Mouse (Mus musculus): Measurements from ENCODE around the gene Ugt1a6b. TPM values are rescaled to one million over a fixed set of nuclear protein-coding genes. Genes with fewer than 3 reads are reported as not detected.
A peak's percentile ranks its signal among the peaks of the same experiment; 100 is the strongest.
"Not testable (repeated sequence)": the region's sequence is repeated elsewhere in the genome, so short reads cannot be mapped to it uniquely, and the experiment has no call there.

Ugt1a6b gene
- 10 to 100 TPM in 1 of 2 experiments, 1 to 10 TPM in 1; 7.3 to 13.6 TPM for total RNA-seq (2021)
- long read RNA-seq, experiment 1: 0 reads
- long read RNA-seq, experiment 2, partial matches to known transcripts: 2 of 2 reads
- long read RNA-seq, experiment 2, other reads (novel, unspliced or antisense): 0 of 2 reads

DNA sequence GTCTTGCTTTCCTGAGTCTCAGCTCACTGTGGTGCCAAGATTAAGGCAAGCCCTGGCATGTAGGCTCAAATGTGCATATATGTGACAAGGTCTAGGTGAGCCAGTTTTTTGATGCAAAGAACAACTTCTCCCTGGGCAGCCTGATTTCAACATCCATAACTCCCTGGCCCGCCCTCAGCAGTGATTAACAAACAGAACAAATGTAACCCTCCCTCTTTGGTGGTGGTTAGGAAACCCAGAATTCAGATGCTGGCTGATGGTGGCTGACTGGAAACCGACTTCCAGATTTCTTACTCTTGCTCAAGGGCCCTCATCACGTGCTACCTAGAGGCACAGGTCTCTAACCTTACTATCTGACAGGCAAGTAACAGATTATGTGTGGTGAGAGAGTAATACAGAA lies at the start of gene Ugt1a6b:
Gene Ugt1a6b, plus strand, starts transcription at position 234 of the 400 bp plus-strand sequence.
- DNase-seq: peak; percentile 15

DNA sequence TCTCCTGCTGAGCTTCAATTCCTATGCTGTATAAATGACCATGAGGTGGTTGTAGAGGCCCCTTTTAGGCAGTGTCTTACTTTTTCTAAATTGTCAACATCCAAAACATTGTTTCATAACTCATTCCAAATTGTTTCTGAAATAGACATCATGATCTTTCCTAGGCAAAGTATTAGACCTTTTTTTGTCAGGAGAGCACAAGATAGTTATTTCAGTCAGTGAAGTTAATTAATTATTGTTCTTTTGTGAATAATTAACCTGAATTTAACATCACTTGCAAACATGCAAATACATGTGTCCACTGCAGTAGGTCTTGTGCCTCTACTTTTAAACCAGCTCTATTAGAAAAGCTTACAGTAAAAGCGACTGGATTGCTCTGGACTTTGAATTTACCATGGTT lies 48.0 kb upstream of the Ugt1a6b start, which contains the start of gene Ugt1a10:
Gene Ugt1a10, plus strand, starts transcription at position 301 of the 400 bp plus-strand sequence.
- no peak for DNase-seq

DNA sequence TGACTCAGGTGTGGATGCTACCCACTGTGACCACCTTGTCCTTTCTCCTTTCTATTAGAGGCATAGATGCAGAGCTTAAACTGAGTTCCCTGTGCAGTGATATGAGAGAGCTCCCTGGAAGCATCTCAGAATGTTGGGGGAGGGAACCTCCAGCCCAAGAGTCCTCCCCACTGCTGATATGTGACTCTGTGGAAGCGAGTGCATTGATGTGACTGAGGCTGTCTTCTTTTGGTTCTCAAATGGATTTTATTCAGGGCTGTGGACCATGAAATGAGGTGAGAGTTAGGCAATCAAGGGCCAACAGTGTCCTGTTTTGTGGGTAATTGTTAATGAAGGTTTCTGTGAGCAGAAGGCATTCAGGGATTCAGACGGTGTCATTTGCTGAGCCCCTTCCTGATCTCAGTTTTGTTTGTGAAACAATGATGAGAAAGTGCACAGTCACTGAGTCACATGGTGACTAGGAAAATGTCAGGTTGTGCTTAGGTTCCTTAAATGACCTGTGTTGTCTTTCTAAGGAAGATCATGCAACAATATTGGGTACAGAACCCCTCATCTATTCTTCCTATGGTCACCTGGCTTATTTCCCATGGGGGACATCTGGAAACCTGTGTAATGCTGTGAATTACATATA lies 36.5 kb upstream of the Ugt1a6b start:
- not testable (repeated sequence) for DNase-seq

DNA sequence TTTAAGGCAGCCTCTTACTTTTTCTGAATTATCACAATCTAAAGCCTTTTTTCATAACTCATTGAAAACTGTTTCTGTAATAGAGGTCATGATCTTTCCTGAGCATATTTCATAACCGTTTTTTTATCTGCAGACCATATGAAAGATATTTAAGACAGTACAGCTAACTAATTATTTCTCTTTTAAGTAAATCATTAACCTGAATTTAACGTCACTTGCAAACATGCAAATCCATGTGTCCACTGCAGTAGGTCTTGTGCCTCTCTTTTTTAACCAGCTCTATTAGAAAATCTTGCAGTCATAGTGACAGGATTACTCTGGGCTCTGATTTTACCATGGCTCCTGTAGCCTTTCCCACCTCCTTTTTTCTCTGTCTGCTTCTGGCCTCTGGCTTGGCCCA lies 32.6 kb upstream of the Ugt1a6b start, which contains the start of gene Ugt1a9:
Gene Ugt1a9, plus strand, starts transcription at position 306 of the 400 bp plus-strand sequence.
- no peak for DNase-seq

DNA sequence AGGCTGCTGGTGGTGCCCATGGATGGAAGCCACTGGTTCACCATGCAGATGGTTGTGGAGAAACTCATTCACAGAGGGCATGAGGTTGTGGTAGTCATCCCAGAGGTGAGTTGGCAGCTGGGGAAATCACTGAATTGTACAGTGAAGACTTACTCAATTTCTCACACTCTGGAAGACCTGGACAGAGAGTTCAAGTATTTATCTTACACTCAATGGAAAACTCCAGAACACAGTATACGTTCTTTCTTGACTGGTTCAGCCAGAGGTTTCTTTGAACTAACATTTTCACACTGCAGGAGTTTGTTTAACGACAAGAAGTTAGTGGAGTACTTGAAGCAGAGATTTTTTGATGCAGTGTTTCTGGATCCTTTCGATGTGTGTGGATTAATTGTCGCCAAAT lies 32.1 kb upstream of the Ugt1a6b start:
- no peak for DNase-seq

DNA sequence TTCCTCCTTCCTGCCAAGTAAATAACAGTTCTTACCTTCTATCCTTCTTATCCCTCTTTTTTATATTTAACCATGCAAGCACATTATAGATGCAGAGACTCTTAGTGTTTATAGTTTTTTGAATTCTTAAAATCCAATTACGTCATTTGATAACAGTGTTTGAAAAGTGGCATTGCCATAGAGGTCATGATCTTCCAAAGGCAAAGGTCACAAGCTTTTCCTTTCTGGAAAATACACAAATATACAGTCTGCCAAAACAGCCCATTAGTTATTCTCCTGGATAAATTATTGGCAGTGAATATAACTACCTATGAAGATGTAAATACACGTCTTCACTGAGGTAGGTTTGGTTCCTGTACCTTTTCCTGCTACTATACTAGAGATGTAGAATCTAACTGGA lies 28.6 kb upstream of the Ugt1a6b start:
- DNase-seq: no peak

DNA sequence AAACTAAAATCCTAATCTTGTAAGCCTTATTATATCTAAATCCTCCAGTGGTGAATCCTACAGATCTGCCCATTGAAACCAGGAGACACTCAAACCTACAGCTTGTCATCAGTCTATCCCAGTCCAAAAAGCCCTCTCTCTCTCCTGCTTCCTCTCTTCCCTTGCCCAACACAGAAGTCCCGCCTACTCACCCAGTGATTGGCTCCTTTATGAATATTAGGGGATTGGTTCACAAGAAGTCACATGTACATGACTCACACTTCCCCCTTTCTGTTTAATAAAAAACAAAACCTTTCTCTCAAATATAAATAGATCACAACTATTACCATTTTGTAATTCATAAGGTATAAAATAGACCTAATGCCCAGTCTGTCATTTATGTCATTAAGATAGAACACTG lies 25.9 kb upstream of the Ugt1a6b start:
- DNase-seq: no peak

DNA sequence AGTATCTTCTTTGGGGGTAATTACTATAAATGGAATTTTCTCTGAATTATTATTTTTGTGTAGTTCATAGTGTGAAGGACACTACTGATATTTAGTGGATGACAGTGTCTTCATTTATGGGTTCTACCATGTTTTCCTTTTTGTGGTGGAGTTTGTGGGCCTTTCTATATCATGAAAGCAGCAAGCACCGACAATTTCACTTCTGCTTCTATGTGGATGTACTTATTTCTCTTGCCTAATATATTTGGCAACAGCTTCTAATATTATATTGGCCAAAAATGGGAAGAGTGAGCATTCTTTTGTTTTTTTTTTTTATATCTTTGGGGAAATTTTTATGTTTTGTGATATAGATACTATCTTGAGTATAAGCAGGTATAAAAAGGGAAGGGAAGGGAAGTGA lies 21.4 kb upstream of the Ugt1a6b start:
- DNase-seq: no peak

DNA sequence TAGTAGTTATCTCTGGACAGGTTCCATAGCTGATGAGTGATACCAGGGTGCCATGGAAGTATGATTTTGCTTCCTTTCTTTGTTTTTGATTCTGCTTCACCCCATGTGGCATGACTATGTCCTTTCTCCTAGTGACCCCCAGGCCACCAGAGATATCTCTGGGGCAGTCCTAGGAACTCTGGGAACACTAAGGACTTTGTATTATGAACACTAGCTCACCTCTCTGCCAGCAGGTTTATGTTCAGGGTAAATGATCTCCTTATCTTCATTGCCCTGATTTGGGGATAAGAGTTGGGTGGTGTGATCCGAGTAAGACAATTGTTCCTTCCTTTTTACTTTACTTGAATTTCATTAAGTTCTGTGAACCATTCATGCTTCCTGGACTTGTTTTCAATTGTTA lies 16.9 kb upstream of the Ugt1a6b start:
- no peak for DNase-seq

DNA sequence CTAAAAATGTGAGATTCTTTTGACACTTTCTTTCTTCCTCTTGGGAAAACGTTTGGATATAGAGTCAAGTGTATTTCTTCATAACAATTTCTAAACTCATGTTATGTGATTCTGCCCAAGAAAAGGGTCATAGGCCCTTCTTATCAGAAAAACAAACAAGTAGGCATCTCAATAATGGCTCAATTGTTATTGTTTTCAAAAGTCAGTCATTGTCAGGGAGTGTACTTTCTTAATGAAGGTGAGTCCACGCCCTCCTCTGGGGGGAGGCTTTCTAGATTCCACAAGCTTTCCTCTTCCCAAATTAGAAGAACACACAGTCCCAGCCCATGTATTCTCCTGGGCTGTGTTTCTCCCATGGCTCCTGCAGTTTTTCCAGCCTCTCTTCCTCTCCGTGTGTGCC lies 15.5 kb upstream of the Ugt1a6b start, which contains the start of gene Ugt1a8:
Gene Ugt1a8, plus strand, starts transcription at position 301 of the 400 bp plus-strand sequence.
- no peak for DNase-seq

DNA sequence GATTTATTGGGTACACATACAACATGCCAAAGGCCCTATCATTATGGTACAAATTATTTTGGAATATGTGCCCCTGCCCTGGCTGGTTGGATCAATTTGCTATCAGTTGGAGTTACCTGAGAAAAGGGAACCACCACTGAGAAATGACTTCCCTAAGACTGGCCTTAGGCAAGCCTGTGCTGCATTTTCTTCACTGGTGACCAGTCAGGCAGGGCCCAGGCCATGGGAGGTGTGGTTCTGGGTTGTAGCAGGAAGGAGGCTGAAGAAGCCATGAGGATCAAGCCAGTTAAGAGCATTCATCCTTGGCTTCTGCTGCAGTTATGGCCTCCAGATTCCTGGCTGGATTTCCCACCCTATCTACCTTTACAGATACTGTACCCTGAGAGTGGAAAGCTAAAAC lies 10.7 kb upstream of the Ugt1a6b start:
- DNase-seq: no peak

DNA sequence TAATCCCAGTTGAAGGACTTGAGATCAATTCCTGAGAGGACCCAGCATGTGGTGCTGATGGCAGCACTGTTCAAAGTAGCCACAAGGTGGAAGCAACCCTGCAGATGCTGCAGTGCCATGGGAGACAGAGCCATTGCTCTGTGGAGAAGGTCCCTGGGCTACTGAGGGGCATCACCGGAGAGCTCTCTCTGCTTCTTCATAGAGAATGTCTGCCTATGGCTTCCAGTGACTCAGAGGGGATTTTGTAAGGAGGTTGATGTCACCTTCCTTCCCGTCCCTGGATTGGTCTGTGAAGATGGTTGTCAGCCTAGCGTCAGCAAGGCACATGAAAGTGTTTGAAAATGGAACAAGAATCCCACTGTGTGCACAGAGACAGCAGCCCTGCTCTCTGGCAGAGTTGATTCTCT lies 8.8 kb upstream of the Ugt1a6b start:
- DNase-seq: not testable (repeated sequence)

DNA sequence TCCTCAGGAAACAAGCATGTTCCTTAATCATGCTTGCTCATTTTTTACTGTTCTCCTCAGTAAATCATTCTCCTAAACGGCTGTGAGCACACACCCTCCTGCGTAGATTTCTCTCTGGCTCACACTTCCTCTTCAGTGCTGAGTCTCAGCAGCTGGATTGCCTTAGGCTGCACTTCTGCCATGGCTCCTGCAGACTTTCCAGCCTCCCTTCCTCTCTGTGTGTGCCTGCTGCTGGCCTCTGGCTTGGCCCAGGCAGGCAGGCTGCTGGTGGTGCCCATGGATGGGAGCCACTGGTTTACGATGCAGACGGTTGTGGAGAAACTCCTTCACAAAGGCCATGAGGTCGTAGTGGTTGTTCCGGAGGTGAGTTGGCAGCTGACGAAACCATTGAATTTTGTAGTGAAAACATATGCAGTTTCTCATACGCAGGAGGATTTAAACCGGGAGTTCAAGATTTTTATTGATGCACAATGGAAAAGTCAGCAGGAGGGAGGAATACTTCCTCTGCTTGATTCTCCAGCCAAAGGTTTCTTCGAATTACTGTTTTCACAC lies 8.0 kb upstream of the Ugt1a6b start, which contains the start of gene Ugt1a7c:
Gene Ugt1a7c, plus strand, starts transcription at position 122 of the 552 bp plus-strand sequence.
- peak; percentile 19 for DNase-seq

DNA sequence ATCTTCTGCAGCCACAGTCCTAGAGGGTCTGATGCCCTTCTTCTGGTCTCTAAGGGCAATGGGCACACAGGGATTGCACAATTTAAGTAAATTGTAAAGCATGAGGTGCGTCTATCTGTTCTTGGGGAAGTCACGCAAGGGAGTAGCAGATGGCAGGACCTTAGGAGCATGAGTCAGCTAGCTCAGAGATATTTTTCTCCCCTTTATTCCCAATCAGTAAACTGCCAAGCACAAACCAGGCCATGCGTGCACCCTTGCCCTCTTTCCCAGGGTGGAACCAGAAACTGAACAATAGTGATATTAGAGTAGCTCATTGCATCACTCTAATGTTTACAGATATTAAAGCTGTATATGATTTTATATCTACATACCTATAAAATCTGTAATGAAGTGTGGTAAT lies 4.5 kb upstream of the Ugt1a6b start:
- peak; percentile 7 for DNase-seq

DNA sequence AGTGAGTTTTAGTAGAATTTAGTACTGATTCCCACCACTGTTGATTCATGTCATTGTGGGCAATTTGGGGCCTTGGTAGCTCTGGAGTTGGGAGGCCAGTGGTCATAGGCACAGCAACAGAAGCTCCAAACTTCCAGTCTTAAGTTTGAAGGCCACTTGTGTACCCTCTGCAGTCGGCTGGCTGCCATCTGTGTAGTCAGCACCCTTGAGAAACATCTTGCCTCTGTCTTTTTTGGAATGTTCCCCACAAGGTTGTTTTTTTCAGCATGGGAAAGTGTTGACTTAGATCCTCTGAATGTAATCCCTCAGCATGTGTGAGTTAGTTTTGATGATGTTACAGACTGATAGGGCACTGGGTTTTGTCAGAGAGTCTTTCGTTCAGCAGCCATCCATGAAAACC lies 3.4 kb upstream of the Ugt1a6b start:
- peak; percentile 53 for DNase-seq

DNA sequence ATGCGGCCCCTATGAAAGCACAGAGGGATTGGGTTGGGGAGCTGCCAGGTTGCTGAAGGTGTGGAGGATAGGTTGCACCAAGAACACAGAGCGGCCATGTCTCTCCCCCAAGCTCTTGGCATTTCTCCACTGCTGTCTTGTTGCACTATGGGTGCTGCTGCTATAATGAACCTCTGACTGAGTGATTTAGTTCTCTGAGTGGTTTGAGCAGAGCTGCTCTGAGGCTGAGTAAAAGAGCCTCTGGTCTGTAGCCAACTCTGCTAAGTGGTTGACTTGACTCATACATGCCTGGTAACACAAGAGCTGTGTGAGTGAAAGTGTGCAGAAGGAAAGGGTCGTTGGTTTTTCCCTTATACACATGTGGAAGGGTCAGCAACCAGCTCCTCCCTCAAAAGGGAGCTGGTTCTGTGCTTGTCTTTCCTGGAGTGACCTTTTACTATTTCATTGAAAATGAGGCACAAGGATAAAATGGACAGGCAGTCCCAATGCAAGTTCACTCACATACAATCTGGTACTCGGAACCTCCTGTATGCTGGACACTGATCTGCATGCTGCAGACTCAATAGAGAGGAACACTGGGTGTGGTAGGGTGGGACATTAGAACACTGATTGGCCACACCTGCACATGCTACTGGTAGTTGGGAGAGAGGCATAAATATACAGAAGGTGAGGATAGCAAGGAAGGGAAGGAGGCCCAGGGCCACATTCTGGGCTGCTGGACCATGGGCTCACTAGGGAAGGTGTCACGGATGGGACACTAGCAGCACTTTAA lies 831 bp downstream of the Ugt1a6b start:
- DNase-seq: peak; percentile 8

DNA sequence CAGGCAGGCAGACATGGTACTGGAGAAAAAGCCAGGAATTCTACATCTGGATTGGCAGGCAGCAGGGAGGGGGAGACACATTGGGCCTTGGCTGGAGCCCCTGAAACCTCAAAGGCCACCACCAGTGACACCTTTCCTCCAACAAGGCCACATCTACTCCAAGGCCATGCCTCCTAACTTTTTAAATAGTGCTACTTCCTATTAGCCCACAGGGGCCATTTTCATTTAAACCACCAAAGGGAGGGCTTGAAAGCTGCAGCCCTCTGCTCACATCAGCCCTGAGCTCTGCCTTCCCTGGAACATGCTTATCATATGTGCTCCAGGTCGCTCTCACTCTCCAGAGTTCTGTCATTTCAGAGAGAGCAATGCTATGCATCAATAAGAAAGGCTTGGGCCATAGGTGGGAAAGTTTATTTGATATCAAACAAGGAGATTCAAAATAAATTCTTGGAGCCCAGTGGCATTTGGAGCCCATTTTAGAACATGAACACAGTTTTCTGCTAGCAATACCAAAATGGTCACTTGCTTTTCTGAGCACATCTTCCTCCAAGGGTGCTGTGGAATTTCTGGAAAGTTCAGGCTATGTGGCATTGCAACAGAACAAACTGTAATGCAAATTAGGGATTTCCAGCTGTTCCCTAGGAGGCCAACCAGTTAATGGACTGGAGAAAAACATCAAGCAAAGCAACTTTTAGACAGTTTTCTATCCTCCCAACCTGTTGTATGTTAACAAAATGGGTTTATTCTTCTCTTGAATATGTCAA lies 1.8 kb downstream of the Ugt1a6b start:
- peak; percentile 8 for DNase-seq

DNA sequence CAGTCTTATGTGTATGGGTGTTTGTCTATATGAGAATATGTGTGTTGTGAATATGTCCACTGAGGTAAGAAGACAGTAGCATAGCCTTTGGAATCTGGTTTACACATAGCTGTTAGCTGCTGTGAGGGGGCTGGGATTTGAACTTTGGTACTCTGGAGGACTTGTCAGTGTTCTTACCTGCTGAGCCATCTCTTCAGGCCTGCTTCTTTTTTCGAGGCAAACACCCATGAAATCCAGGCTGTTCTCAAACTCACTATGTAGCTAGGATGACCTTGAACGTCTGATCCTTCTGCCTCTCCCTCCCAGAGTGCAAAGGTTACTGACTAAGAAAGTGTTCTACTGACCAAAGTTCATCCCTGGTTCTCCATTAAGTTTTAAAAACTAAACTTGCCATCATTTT lies 2.6 kb downstream of the Ugt1a6b start:
- DNase-seq: no peak

DNA sequence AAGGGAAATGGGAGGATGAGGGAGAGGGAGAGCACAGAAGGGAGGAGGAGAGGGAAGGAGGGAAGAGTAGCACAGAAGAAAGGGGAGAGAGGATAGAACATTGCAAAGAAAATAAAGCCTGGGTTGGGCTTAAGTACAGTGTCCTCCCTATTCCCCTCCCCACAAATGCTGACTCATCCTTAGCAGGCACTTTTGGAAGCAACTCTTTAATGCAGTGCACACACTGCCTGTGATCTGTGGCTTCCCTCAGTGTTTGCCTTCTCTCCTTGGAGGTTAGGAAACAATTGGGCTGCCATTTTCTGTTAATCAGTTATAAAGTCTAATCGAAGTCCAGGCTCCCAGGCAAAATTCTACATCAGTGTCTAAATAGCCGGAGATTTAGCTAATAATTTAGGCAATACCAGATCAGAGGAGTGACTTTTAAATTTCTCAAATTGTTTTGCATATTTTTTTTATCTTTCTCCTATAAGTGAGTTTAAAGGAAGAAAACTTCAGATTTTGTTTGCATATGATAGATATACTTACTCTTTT lies 6.0 kb downstream of the Ugt1a6b start:
- DNase-seq: not testable (repeated sequence)

DNA sequence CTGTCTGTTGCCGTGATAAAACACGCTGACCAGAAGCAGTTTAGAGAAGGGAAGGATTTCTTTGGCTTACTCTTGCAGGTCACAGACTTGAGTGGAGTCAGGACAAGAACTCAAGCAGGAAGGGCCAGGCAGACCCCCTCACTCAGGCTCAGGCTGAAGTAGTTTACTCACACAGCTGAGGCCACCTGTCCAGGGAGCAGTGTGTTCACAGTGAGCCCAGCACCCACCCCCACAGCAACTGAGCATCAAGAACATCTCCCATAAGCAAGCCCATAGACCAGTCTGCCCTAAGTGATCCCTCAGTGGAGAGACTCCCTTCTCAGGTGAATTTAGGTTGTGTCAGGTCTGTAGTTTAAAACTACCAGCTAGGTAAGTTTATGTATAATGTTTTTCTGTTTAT lies 6.6 kb downstream of the Ugt1a6b start:
- not testable (repeated sequence) for DNase-seq

DNA sequence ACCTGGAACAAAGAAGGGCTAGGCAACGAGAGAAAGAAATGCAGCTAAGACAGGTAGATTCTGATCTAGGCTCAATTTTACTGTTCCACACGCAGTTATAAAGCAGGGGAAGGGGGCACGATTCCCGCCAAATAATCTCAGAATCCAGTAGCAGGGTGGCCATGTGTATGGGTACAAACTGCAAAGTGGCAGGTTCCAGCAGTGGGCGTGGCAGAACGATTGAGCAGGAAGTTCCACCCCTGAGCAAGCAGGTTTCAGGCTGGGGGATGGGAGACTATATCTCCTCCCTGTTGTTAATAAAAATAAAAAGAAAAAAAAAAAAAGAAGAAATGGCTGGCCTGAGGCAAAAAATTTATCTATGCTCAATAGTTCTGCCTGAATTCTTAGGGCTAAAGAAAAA lies 9.7 kb downstream of the Ugt1a6b start:
- not testable (repeated sequence) for DNase-seq

DNA sequence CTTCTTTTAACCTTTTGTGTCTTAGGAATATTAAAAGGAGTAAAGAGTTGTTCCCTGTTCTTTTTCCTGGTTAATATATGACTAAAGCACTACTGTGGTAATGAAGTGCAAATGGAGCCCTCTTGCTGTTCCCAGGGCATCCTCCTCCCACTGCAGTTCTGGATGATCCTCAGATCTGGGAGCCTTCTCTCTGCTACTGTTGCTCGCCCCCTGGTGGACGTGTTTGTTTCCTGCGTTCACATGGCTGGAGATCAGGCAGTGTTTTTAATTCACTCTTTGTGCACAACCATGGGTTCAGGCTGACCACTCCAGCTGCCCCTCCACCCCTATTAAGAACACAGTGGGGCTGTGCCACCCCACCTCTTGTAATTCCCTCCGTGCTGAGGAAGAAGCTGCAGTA lies 17.5 kb downstream of the Ugt1a6b start:
- not testable (repeated sequence) for DNase-seq

Data from adrenal gland, postnatal 10 days (tissue).